Mouse (Mus musculus): ENCODE data around the gene Dnajc19. TPM values are rescaled to one million over a fixed set of nuclear protein-coding genes. Genes with fewer than 3 reads are reported as not detected.
A peak's percentile ranks its signal among the peaks of the same experiment; 100 is the strongest.
"Not testable (repeated sequence)": the region's sequence is repeated elsewhere in the genome, so short reads cannot be mapped to it uniquely, and the experiment has no call there.

Dnajc19 gene
- polyA plus RNA-seq, 1 experiment from 2014 or later = 140 TPM

GRCm38 (mm10) chr3:34083655-34084054 is 2.5 kb upstream of the Dnajc19 start:
- Histone ChIP-seq H3K4me2 (no peak overlapping the region), H3K27me3 (no peaks in the 10 kb centered on the region), H3K4me1 (peaks cover 16% of the 10 kb centered on the region), H3K4me3 (no peak overlapping the region), H3K36me3 (no peaks in the 10 kb centered on the region), H3K27ac (no peak overlapping the region), H3K9ac (no peak overlapping the region), H3K9me3 (no peaks in the 10 kb centered on the region)
- ATAC-seq (ENCODE audit: insufficient number of reproducible peaks, insufficient read depth, low FRiP score, low TSS enrichment, low read depth) = no peak
- 73% methylated on average over 5 of the region's 5 CpGs for WGBS

- Histone ChIP-seq H3K4me2 (peak overlapping the region; percentile 64), H3K4me1 (peaks cover 16% of the 10 kb centered on the region), H3K9me3 (no peaks in the 10 kb centered on the region), H3K9ac (no peak overlapping the region), H3K27ac (0 out of 2 replicates have a peak overlapping the region, but pooled peaks have one; percentile 13), H3K27me3 (no peaks in the 10 kb centered on the region), H3K36me3 (0 out of 2 replicates have a peak, but pooled peaks cover 2% of the 10 kb centered on the region), H3K4me3 (peak overlapping the region; percentile 81)
- ATAC-seq (ENCODE audit: insufficient number of reproducible peaks, insufficient read depth, low FRiP score, low TSS enrichment, low read depth) = no peak
- WGBS = 80% methylated on average over 3 of the region's 3 CpGs
Measured at GRCm38 (mm10) chr3:34081929-34082328, 808 bp upstream of the Dnajc19 start.

- H3K36me3 ChIP-seq = peaks cover 34% of the 10 kb centered on the region
- no peak for ATAC-seq (ENCODE audit: insufficient number of reproducible peaks, insufficient read depth, low FRiP score, low TSS enrichment, low read depth)
- H3K27ac ChIP-seq = no peak overlapping the region
- H3K27me3 ChIP-seq = no peaks in the 10 kb centered on the region
- no peak overlapping the region for H3K9ac ChIP-seq
- no peak overlapping the region for H3K4me3 ChIP-seq
- no peak overlapping the region for H3K4me2 ChIP-seq
- H3K9me3 ChIP-seq = no peaks in the 10 kb centered on the region
- H3K4me1 ChIP-seq = peaks cover 11% of the 10 kb centered on the region
- WGBS = 82% methylated on average over 6 of the region's 6 CpGs
Measured at GRCm38 (mm10) chr3:34076058-34076759, 4.9 kb downstream of the Dnajc19 start.

- H3K9me3 ChIP-seq = no peaks in the 10 kb centered on the region
- ATAC-seq (ENCODE audit: insufficient number of reproducible peaks, insufficient read depth, low FRiP score, low TSS enrichment, low read depth) = no peak
- H3K36me3 ChIP-seq = peaks cover 34% of the 10 kb centered on the region
- 90% methylated on average over 6 of the region's 6 CpGs for WGBS
- H3K4me2 ChIP-seq = no peak overlapping the region
- H3K27ac ChIP-seq = no peak overlapping the region
- H3K4me3 ChIP-seq = no peak overlapping the region
- H3K9ac ChIP-seq = no peak overlapping the region
- no peaks in the 10 kb centered on the region for H3K4me1 ChIP-seq
- no peaks in the 10 kb centered on the region for H3K27me3 ChIP-seq
Measured at GRCm38 (mm10) chr3:34072726-34073125, 8.4 kb downstream of the Dnajc19 start.

GRCm38 (mm10) chr3:34068943-34069342 is 12.2 kb downstream of the Dnajc19 start:
- H3K4me1 ChIP-seq; H3K9ac ChIP-seq; ATAC-seq (ENCODE audit: insufficient number of reproducible peaks, insufficient read depth, low FRiP score, low TSS enrichment, low read depth); H3K27ac ChIP-seq; H3K4me2 ChIP-seq; H3K27me3 ChIP-seq; H3K4me3 ChIP-seq; H3K9me3 ChIP-seq: not testable (repeated sequence)
- H3K36me3 ChIP-seq = peaks cover 29% of the 10 kb centered on the region
- 94% methylated on average over 7 of the region's 7 CpGs for WGBS

GRCm38 (mm10) chr3:34062352-34062751 is 18.8 kb downstream of the Dnajc19 start:
- H3K27ac ChIP-seq = no peak overlapping the region
- H3K4me3 ChIP-seq = no peak overlapping the region
- H3K4me1 ChIP-seq = no peaks in the 10 kb centered on the region
- H3K27me3 ChIP-seq = no peaks in the 10 kb centered on the region
- no peaks in the 10 kb centered on the region for H3K9me3 ChIP-seq
- peaks cover 44% of the 10 kb centered on the region for H3K36me3 ChIP-seq
- H3K4me2 ChIP-seq = no peak overlapping the region
- ATAC-seq (ENCODE audit: insufficient number of reproducible peaks, insufficient read depth, low FRiP score, low TSS enrichment, low read depth) = no peak
- H3K9ac ChIP-seq = no peak overlapping the region
- WGBS = 91% methylated on average over 2 of the region's 2 CpGs

GRCm38 (mm10) chr3:34041990-34042389 is 39.1 kb downstream of the Dnajc19 start:
- Histone ChIP-seq H3K9ac (no peak overlapping the region), H3K27me3 (no peaks in the 10 kb centered on the region), H3K4me2 (no peak overlapping the region), H3K9me3 (no peaks in the 10 kb centered on the region), H3K27ac (no peak overlapping the region), H3K4me1 (0 out of 2 replicates have a peak, but pooled peaks cover 3% of the 10 kb centered on the region), H3K4me3 (no peak overlapping the region), H3K36me3 (peaks cover 38% of the 10 kb centered on the region)
- 87% methylated on average over 4 of the region's 4 CpGs for WGBS
- ATAC-seq (ENCODE audit: insufficient number of reproducible peaks, insufficient read depth, low FRiP score, low TSS enrichment, low read depth) = no peak

GRCm38 (mm10) chr3:34035706-34036105 is 45.4 kb downstream of the Dnajc19 start:
- Histone ChIP-seq H3K4me3 (no peak overlapping the region), H3K36me3 (peaks cover 5% of the 10 kb centered on the region; the same call in 1 of the 2 replicates), H3K4me1 (0 out of 2 replicates have a peak, but pooled peaks cover 8% of the 10 kb centered on the region), H3K4me2 (no peak overlapping the region), H3K27ac (no peak overlapping the region), H3K9ac (no peak overlapping the region), H3K9me3 (no peaks in the 10 kb centered on the region), H3K27me3 (no peaks in the 10 kb centered on the region)
- no peak for ATAC-seq (ENCODE audit: insufficient number of reproducible peaks, insufficient read depth, low FRiP score, low TSS enrichment, low read depth)
- 75% methylated on average over 3 of the region's 3 CpGs for WGBS

GRCm38 (mm10) chr3:34034803-34035202 is 46.3 kb downstream of the Dnajc19 start:
- H3K27ac ChIP-seq = no peak overlapping the region
- peaks cover 2% of the 10 kb centered on the region; the same call in 1 of the 2 replicates for H3K36me3 ChIP-seq
- H3K4me2 ChIP-seq = no peak overlapping the region
- H3K27me3 ChIP-seq = no peaks in the 10 kb centered on the region
- H3K9me3 ChIP-seq = no peaks in the 10 kb centered on the region
- no peak overlapping the region for H3K9ac ChIP-seq
- no peak for ATAC-seq (ENCODE audit: insufficient number of reproducible peaks, insufficient read depth, low FRiP score, low TSS enrichment, low read depth)
- 0 out of 2 replicates have a peak, but pooled peaks cover 8% of the 10 kb centered on the region for H3K4me1 ChIP-seq
- 83% methylated on average over 1 of the region's 1 CpGs for WGBS
- no peak overlapping the region for H3K4me3 ChIP-seq

- H3K9me3 ChIP-seq = no peaks in the 10 kb centered on the region
- 73% methylated on average over 3 of the region's 3 CpGs for WGBS
- H3K4me2 ChIP-seq = no peak overlapping the region
- H3K27ac ChIP-seq = no peak overlapping the region
- no peak overlapping the region for H3K4me3 ChIP-seq
- no peaks in the 10 kb centered on the region for H3K27me3 ChIP-seq
- no peak overlapping the region for H3K9ac ChIP-seq
- H3K36me3 ChIP-seq = no peaks in the 10 kb centered on the region
- no peak for ATAC-seq (ENCODE audit: insufficient number of reproducible peaks, insufficient read depth, low FRiP score, low TSS enrichment, low read depth)
- H3K4me1 ChIP-seq = 0 out of 2 replicates have a peak, but pooled peaks cover 8% of the 10 kb centered on the region
Measured at GRCm38 (mm10) chr3:34033720-34034364, 47.3 kb downstream of the Dnajc19 start.

GRCm38 (mm10) chr3:34030601-34031000 is 50.5 kb downstream of the Dnajc19 start:
- no peaks in the 10 kb centered on the region for H3K9me3 ChIP-seq

GRCm38 (mm10) chr3:34028935-34029334 is 52.2 kb downstream of the Dnajc19 start:
- H3K27ac ChIP-seq = no peak overlapping the region
- no peak for ATAC-seq (ENCODE audit: insufficient number of reproducible peaks, insufficient read depth, low FRiP score, low TSS enrichment, low read depth)

More at GRCm38 (mm10) chr3:34030601-34031000, 50.5 kb downstream of the Dnajc19 start:
- Histone ChIP-seq H3K27me3 (no peaks in the 10 kb centered on the region), H3K36me3 (no peaks in the 10 kb centered on the region), H3K4me1 (0 out of 2 replicates have a peak, but pooled peaks cover 5% of the 10 kb centered on the region), H3K9ac (no peak overlapping the region), H3K4me3 (no peak overlapping the region), H3K27ac (no peak overlapping the region), H3K4me2 (no peak overlapping the region)
- ATAC-seq (ENCODE audit: insufficient number of reproducible peaks, insufficient read depth, low FRiP score, low TSS enrichment, low read depth) = no peak
- WGBS = 89% methylated on average over 3 of the region's 3 CpGs

More at GRCm38 (mm10) chr3:34028935-34029334, 52.2 kb downstream of the Dnajc19 start:
- H3K4me2 ChIP-seq = no peak overlapping the region
- H3K36me3 ChIP-seq = no peaks in the 10 kb centered on the region
- no peak overlapping the region for H3K4me3 ChIP-seq
- H3K9ac ChIP-seq = no peak overlapping the region
- no peaks in the 10 kb centered on the region for H3K9me3 ChIP-seq
- no peaks in the 10 kb centered on the region for H3K27me3 ChIP-seq
- 0 out of 2 replicates have a peak, but pooled peaks cover 2% of the 10 kb centered on the region for H3K4me1 ChIP-seq

Measured in embryonic facial prominence, embryonic 13.5 days (tissue).